Mouse (Mus musculus): Measurements from ENCODE around the gene Gm10447. TPM values are rescaled to one million over a fixed set of nuclear protein-coding genes. Genes with fewer than 3 reads are reported as not detected.

The Gm10447 gene
- polyA plus RNA-seq, 1 experiment from 2014 or later: 0.22 TPM

- Histone ChIP-seq H3K36me3 (ENCODE audit: control insufficient read depth, insufficient read depth) (no peaks in the 10 kb centered on the region), H3K27me3 (ENCODE audit: control insufficient read depth, insufficient read depth, low read depth, low read length) (no peaks in the 10 kb centered on the region), H3K9me3 (replicated peaks; ENCODE audit: control insufficient read depth, low read length) (no peaks in the 10 kb centered on the region), H3K4me3 (ENCODE audit: low read depth, low read length) (no peak overlapping the region), H3K27ac (ENCODE audit: low read length) (no peak overlapping the region), H3K4me1 (ENCODE audit: control insufficient read depth, low read depth, low read length) (no peaks in the 10 kb centered on the region), H3K9ac (ENCODE audit: low read depth, low read length) (no peak overlapping the region), H3K4me2 (ENCODE audit: low read depth, low read length) (no peak overlapping the region)
- WGBS (ENCODE audit: insufficient replicate concordance): 55% methylated on average over 3 of the region's 3 CpGs
- ATAC-seq (ENCODE audit: low read depth): no peak; the same call in 1 of the 2 replicates
Measured at GRCm38 (mm10) chr11:53493243-53493955, 36.5 kb upstream of the Gm10447 start.

GRCm38 (mm10) chr11:53491954-53492401, 35.1 kb upstream of the Gm10447 start:
- Histone ChIP-seq H3K36me3 (ENCODE audit: control insufficient read depth, insufficient read depth) (no peaks in the 10 kb centered on the region), H3K27ac (ENCODE audit: low read length) (no peak overlapping the region), H3K9me3 (replicated peaks; ENCODE audit: control insufficient read depth, low read length) (no peaks in the 10 kb centered on the region), H3K4me3 (ENCODE audit: low read depth, low read length) (no peak overlapping the region), H3K4me2 (ENCODE audit: low read depth, low read length) (no peak overlapping the region), H3K9ac (ENCODE audit: low read depth, low read length) (no peak overlapping the region), H3K4me1 (ENCODE audit: control insufficient read depth, low read depth, low read length) (peaks cover 4% of the 10 kb centered on the region), H3K27me3 (ENCODE audit: control insufficient read depth, insufficient read depth, low read depth, low read length) (peaks cover 8% of the 10 kb centered on the region)
- no peak for ATAC-seq (ENCODE audit: low read depth)
- WGBS (ENCODE audit: insufficient replicate concordance): 20% methylated on average over 8 of the region's 8 CpGs

DNA sequence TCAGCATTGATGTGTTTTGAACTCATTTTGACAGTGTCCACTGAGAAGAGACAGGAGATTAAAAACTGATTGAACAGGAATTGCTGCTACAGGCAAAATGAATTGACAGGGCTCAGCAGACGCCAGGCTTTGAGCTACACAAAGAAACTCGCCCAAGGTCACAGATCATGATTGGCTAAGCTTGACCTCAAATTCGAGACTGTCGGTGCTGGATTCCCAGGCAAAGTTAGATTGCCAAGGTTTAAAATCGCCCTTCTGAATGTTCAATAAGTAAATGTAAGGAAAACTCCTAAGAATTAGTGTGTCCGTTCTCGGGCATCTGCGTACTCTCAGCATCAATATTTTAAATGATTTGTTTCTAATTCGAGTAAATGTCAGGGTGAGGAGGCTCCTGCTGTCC, 32.5 kb upstream of the Gm10447 start:
- no peak overlapping the region for H3K4me2 ChIP-seq (ENCODE audit: low read depth, low read length)
- H3K27me3 ChIP-seq (ENCODE audit: control insufficient read depth, insufficient read depth, low read depth, low read length): peaks cover 18% of the 10 kb centered on the region
- H3K9ac ChIP-seq (ENCODE audit: low read depth, low read length): no peak overlapping the region
- H3K9me3 ChIP-seq (replicated peaks; ENCODE audit: control insufficient read depth, low read length): no peaks in the 10 kb centered on the region
- ATAC-seq (ENCODE audit: low read depth): no peak
- peaks cover 16% of the 10 kb centered on the region for H3K4me1 ChIP-seq (ENCODE audit: control insufficient read depth, low read depth, low read length)
- no peak overlapping the region for H3K27ac ChIP-seq (ENCODE audit: low read length)
- H3K4me3 ChIP-seq (ENCODE audit: low read depth, low read length): no peak overlapping the region
- H3K36me3 ChIP-seq (ENCODE audit: control insufficient read depth, insufficient read depth): no peaks in the 10 kb centered on the region
- WGBS (ENCODE audit: insufficient replicate concordance): 78% methylated on average over 9 of the region's 9 CpGs

GRCm38 (mm10) chr11:53489007-53489406, 32.1 kb upstream of the Gm10447 start:
- Histone ChIP-seq H3K27me3 (ENCODE audit: control insufficient read depth, insufficient read depth, low read depth, low read length) (peaks cover 18% of the 10 kb centered on the region), H3K4me2 (ENCODE audit: low read depth, low read length) (no peak overlapping the region), H3K27ac (ENCODE audit: low read length) (no peak overlapping the region), H3K4me1 (ENCODE audit: control insufficient read depth, low read depth, low read length) (peaks cover 20% of the 10 kb centered on the region), H3K4me3 (ENCODE audit: low read depth, low read length) (no peak overlapping the region), H3K9me3 (replicated peaks; ENCODE audit: control insufficient read depth, low read length) (no peaks in the 10 kb centered on the region), H3K9ac (ENCODE audit: low read depth, low read length) (no peak overlapping the region), H3K36me3 (ENCODE audit: control insufficient read depth, insufficient read depth) (no peaks in the 10 kb centered on the region)
- no peak for ATAC-seq (ENCODE audit: low read depth)
- 86% methylated on average over 5 of the region's 5 CpGs for WGBS (ENCODE audit: insufficient replicate concordance)

- Histone ChIP-seq H3K27me3 (ENCODE audit: control insufficient read depth, insufficient read depth, low read depth, low read length) (peaks cover 18% of the 10 kb centered on the region), H3K27ac (ENCODE audit: low read length) (no peak overlapping the region), H3K9ac (ENCODE audit: low read depth, low read length) (0 out of 2 replicates have a peak overlapping the region, but pooled peaks have one; percentile 5), H3K4me2 (ENCODE audit: low read depth, low read length) (peak overlapping the region; percentile 32), H3K36me3 (ENCODE audit: control insufficient read depth, insufficient read depth) (no peaks in the 10 kb centered on the region), H3K4me1 (ENCODE audit: control insufficient read depth, low read depth, low read length) (peaks cover 37% of the 10 kb centered on the region), H3K9me3 (replicated peaks; ENCODE audit: control insufficient read depth, low read length) (no peaks in the 10 kb centered on the region), H3K4me3 (ENCODE audit: low read depth, low read length) (peak overlapping the region; percentile 4; the same call in 1 of the 2 replicates)
- ATAC-seq (ENCODE audit: low read depth): no peak
- 12% methylated on average over 27 of the region's 27 CpGs for WGBS (ENCODE audit: insufficient replicate concordance)
Measured at GRCm38 (mm10) chr11:53486822-53487594, 30.1 kb upstream of the Gm10447 start.

DNA sequence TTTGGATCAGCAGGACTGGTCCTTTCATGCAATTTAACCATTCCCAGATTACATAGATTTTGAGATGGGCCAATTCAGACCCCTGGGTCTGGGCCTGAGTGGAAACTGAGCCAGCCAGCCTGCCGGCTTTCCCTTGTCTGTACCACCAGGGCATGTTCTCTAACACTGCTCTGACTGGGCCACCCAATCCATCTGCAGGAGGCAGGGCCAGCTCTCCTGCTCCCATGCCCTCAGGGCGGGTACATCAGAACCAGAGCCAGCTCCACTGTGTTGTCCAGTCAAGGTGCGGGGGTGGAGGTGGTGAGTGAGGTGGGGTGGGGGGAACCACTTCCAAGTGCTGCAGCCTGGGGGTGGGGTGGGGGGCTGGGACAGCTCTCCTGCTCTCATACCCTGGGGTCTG, 29.4 kb upstream of the Gm10447 start:
- ATAC-seq (ENCODE audit: low read depth): no peak
- no peak overlapping the region for H3K27ac ChIP-seq (ENCODE audit: low read length)
- no peak overlapping the region for H3K4me2 ChIP-seq (ENCODE audit: low read depth, low read length)
- H3K9me3 ChIP-seq (replicated peaks; ENCODE audit: control insufficient read depth, low read length): no peaks in the 10 kb centered on the region
- H3K36me3 ChIP-seq (ENCODE audit: control insufficient read depth, insufficient read depth): no peaks in the 10 kb centered on the region
- 68% methylated on average over 3 of the region's 3 CpGs for WGBS (ENCODE audit: insufficient replicate concordance)
- H3K9ac ChIP-seq (ENCODE audit: low read depth, low read length): no peak overlapping the region
- H3K4me3 ChIP-seq (ENCODE audit: low read depth, low read length): no peak overlapping the region
- H3K27me3 ChIP-seq (ENCODE audit: control insufficient read depth, insufficient read depth, low read depth, low read length): peaks cover 18% of the 10 kb centered on the region
- H3K4me1 ChIP-seq (ENCODE audit: control insufficient read depth, low read depth, low read length): peaks cover 44% of the 10 kb centered on the region

- Histone ChIP-seq H3K9me3 (replicated peaks; ENCODE audit: control insufficient read depth, low read length) (no peaks in the 10 kb centered on the region), H3K36me3 (ENCODE audit: control insufficient read depth, insufficient read depth) (no peaks in the 10 kb centered on the region), H3K27me3 (ENCODE audit: control insufficient read depth, insufficient read depth, low read depth, low read length) (peaks cover 18% of the 10 kb centered on the region), H3K27ac (ENCODE audit: low read length) (no peak overlapping the region), H3K4me1 (ENCODE audit: control insufficient read depth, low read depth, low read length) (peaks cover 46% of the 10 kb centered on the region), H3K4me2 (ENCODE audit: low read depth, low read length) (no peak overlapping the region), H3K4me3 (ENCODE audit: low read depth, low read length) (no peak overlapping the region), H3K9ac (ENCODE audit: low read depth, low read length) (no peak overlapping the region)
- no peak for ATAC-seq (ENCODE audit: low read depth)
- WGBS (ENCODE audit: insufficient replicate concordance): 38% methylated on average over 3 of the region's 3 CpGs
Measured at GRCm38 (mm10) chr11:53485719-53486118, 28.8 kb upstream of the Gm10447 start.

- 27% methylated on average over 9 of the region's 9 CpGs for WGBS (ENCODE audit: insufficient replicate concordance)
- peak overlapping the region; percentile 56 for H3K4me2 ChIP-seq (ENCODE audit: low read depth, low read length)
- peak overlapping the region; percentile 64 for H3K9ac ChIP-seq (ENCODE audit: low read depth, low read length)
- peak overlapping the region; percentile 98 for H3K27ac ChIP-seq (ENCODE audit: low read length)
- peak overlapping the region; percentile 39 for H3K4me3 ChIP-seq (ENCODE audit: low read depth, low read length)
- no peaks in the 10 kb centered on the region for H3K36me3 ChIP-seq (ENCODE audit: control insufficient read depth, insufficient read depth)
- H3K9me3 ChIP-seq (replicated peaks; ENCODE audit: control insufficient read depth, low read length): no peaks in the 10 kb centered on the region
- ATAC-seq (ENCODE audit: low read depth): peak; percentile 80
- H3K27me3 ChIP-seq (ENCODE audit: control insufficient read depth, insufficient read depth, low read depth, low read length): peaks cover 36% of the 10 kb centered on the region
- H3K4me1 ChIP-seq (ENCODE audit: control insufficient read depth, low read depth, low read length): peaks cover 64% of the 10 kb centered on the region
Measured at GRCm38 (mm10) chr11:53483159-53483891, 26.4 kb upstream of the Gm10447 start.
